Mouse (Mus musculus) WW6 (cell line): ENCODE results near the gene Dhx29.
A peak's percentile ranks its signal among the peaks of the same experiment; 100 is the strongest.
"Not testable (repeated sequence)": the region's sequence is repeated elsewhere in the genome, so short reads cannot be mapped to it uniquely, and the experiment has no call there.

ENCODE experiments used
- DNase-seq: peaks from one replicate; pipeline ENCODE4 v3.0.0-alpha.2; 2013; ENCODE audit warnings: low read depth, low spot score

Dhx29 gene

GRCm38 (mm10) chr13:112986451-112986950 is 59.2 kb downstream of the Dhx29 start:
- no peak for DNase-seq

DNA sequence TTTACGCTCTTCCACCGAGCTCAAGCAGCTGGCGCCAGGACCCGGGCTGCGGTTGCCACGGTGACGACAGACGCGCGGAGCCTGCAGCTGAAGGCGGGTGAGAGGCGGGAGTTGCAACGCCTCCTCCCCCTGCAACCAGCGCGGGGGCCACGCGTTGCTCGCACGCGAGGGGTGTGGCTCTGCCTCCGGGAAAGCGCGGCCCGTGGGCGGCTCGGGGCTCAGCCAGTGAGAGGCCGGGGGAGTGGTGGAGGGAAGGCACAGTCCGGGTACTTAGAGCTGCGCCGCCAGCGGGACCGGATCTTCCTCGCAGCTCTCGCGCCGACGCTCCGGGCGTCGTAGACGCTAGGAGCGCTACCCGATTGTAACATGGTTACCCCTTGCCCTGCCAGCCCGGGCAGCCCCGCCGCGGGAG is 60.3 kb downstream of the Dhx29 start, which contains the start of gene Ccno:
Gene Ccno (plus strand): TSS at position 271 of the 412 bp plus-strand sequence.
- DNase-seq, result peak; percentile 87

GRCm38 (mm10) chr13:112987991-112988390 is 60.7 kb downstream of the Dhx29 start:
- DNase-seq, result no peak

DNA sequence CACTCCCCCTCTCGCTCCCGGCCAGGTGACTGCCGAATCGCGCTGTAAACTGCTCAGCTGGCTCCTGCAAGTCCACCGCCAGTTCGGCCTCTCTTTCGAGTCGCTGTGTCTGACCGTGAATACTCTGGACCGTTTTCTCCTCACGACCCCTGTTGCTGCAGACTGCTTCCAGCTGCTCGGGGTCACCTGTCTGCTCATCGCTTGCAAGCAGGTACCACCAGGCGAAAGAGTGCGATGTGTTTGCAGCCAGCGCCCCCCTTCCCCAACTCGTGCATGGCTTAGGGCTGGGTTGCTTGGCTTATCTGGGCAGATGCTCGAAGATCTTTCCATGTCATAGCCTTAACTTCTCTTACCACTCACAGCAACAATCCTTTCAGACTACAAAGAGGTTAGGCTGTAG is 61.6 kb downstream of the Dhx29 start:
- DNase-seq, result no peak

GRCm38 (mm10) chr13:112989541-112989940 is 62.3 kb downstream of the Dhx29 start:
- DNase-seq, result no peak

DNA sequence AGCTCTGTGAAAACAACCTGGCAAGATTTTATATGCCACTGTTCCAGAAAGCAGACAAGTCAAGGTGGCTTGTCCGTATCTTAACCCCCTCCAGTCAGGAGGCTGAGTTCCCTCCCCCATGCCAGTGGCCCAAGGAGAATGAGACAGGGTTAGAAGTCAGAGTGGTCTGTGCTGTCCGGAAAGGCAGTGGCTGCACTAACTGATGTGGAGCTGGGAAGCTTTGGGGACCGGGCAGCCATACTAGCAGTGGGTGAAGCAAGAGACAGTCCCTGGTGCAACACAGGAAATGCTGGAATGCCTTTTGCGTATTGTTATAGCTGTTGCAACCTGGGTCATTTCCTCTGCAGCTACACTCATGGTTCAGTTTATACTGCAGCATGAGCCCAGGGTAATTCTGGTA is 63.1 kb downstream of the Dhx29 start:
- DNase-seq, result no peak

DNA sequence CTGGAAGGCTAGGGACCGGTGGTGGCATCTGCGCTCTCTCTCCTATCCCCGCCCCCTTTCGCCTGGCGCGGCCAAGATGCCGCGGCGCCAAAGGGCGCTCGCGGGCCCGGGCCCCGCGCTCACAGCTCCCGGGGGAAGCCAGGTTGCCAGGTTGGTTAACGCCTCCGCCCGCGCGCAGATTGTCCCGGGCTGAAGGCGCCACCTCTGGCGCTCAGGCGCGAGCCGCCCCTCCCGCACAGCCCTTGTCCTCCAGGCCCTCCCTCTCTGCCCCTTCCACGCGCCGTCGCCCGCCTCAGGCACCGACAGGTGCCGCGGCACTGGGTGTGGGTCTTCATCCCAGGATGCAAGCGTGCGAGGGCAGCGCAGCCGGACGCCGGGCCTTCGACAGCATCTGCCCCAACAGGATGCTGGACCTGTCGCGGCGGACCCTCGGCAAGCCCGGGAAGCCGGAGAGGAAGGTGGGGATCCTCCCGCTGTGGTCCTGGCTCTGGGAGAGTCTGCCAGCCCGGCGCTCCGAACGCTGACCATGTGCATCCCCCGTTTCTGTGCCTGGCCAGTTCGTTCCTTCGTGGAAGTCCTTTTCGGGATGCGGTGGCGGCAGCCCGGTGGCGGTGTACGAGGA is 66.4 kb downstream of the Dhx29 start, which contains the start of gene Mcidas:
Gene Mcidas (plus strand): TSS at position 315 of the 622 bp plus-strand sequence.
- DNase-seq, result no peak

DNA sequence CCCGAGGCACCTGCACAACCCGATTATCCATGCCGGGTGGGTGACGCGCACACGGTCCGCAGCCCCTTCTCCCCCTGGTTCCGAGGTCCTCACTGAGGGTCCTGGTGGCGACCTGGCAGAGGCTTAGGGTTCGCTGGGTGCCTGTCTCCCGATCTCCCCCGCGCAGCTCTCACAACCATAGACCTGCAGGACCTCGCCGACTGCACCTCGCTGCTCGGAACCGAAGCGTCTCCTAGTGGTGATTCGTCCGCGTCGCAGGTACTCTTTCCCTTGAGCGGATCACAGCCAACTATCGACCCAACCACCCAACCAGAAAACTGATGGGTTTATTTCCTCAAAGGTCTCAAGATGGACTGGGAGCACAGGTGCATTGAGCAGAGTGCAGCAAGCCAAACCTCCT is 66.9 kb downstream of the Dhx29 start:
- DNase-seq, result no peak

GRCm38 (mm10) chr13:112996407-112996806 is 69.2 kb downstream of the Dhx29 start:
- DNase-seq, result no peak

DNA sequence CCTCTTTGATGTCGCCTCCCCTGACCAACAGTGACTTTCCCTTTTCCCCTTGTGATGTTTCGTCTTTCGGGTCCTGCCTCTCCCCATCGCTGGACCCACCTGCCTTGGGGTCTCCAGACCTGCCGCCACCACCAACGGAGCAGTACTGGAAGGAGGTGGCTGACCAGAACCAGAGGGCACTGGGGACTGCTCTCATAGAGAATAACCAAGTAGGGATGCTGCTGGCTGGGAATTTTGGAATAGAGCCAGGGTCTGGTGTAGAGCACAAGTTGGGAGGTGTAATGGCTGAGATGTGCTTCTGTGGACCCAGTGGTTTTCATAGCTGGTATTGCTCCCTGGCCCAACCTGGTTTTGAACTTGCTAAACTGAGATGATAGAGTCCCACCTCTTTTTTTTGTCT is 70.1 kb downstream of the Dhx29 start:
- no peak for DNase-seq

GRCm38 (mm10) chr13:112998427-112999201 is 71.4 kb downstream of the Dhx29 start:
- DNase-seq, result no peak

DNA sequence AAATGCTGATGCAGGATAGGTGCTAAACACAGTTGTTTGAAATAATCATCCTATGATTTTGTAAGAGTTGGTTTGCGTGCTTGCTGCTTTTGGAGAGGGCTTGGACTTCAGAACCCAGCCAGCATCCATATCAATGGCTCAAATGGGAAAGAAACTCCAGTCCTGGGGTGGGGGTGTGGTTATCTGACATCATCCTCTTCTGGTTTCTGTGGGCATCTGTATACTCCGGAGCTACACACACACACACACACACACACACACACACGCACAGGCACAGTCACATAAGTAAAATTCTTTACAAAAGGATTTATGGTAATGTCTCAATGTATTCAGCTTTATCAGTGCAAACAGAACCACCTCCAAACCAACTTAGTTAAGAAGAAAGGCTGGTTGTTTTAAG is 72.8 kb downstream of the Dhx29 start:
- DNase-seq, result no peak

DNA sequence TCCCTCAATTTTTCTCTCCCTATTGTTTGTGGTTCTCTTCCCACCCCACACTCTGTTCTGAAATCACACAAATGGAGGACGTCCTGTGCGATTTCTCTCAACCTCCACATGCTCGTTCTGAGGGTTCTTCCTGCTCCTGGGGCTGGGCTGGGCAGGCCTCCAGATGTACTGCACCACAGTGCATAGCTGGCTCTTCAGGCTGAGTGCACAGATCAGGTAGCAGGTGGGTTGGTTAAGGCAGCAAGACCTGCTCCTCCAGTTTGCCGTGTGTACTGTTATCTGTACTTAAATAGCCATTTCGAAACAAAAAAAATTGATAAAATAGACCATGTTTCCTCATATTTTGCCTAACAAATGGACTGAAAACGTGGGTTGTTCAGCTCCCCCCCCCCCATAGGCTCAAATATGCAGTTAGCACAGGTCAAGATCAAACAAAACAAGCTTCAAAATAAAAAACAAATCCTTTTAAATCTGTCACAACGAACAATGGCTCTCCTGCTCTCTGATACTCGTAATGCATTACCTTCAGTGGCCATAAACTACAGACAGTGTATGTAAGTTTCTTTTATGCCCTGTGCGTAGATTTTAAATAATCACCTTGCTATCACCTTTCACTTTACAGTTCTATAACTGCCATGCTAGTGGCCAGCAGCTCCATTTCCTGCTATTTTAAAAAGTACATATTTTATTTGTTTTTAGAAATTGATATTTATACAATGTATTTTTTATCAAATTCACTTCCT is 73.5 kb downstream of the Dhx29 start:
- no peak for DNase-seq

DNA sequence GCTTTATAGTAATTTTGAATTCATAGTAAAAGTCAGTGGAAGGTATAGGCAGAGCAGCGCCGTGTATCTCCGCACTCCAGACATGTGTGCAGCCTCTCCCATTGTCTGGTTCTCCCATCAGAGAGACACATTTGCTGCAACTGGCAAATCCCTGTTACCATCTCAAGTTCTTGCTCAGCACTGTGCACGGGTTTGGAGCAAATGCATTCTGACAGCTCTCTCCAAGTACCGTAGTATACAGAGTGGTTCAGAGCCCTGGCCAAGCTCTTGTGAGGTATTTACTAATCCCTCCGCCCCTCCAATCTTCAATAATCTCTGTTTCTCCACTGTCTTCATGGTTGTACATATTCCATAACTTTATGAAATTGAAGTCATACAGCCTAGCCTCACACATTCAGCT is 85.4 kb downstream of the Dhx29 start:
- no peak for DNase-seq

- not testable (repeated sequence) for DNase-seq
Measured at GRCm38 (mm10) chr13:113013174-113013953, 86.1 kb downstream of the Dhx29 start.
